Mouse (Mus musculus) gastrocnemius, adult 8-10 months (tissue): ENCODE data around the gene Hivep2. TPM values are rescaled to one million over a fixed set of nuclear protein-coding genes. Genes with fewer than 3 reads are reported as not detected.

Experiments
- DNase-seq, 2 experiments: peaks; one replicate each; pipeline ENCODE4 v3.0.0; 2022; ENCODE audit warnings: low spot score in 2 of 2
- total RNA-seq, 4 experiments: library from RNA; stranded (reverse); gene quantifications; 2 replicates each; pipeline ENCODE4 v1.2.4; 2022

The Hivep2 gene
- total RNA-seq, 4 experiments from 2014 or later, result 41.4 to 60.4 (median 54.1) TPM

GRCm38 (mm10) chr10:14076880-14077279 is 111.0 kb downstream of the Hivep2 start:
- DNase-seq, result no peak

- no peak for DNase-seq
These were observed 115.0 kb downstream of the Hivep2 start for GRCm38 (mm10) chr10:14080830-14081229.

- DNase-seq, result no peak
These were observed 115.9 kb downstream of the Hivep2 start for GRCm38 (mm10) chr10:14081824-14082223.

GRCm38 (mm10) chr10:14082275-14082674 is 116.4 kb downstream of the Hivep2 start:
- DNase-seq, result no peak

- no peak for DNase-seq
These were observed 119.4 kb downstream of the Hivep2 start for GRCm38 (mm10) chr10:14085241-14085659.

- DNase-seq, result no peak
These were observed 120.1 kb downstream of the Hivep2 start for GRCm38 (mm10) chr10:14085882-14086515.

GRCm38 (mm10) chr10:14087316-14087715 is 121.4 kb downstream of the Hivep2 start:
- no peak for DNase-seq

GRCm38 (mm10) chr10:14089488-14089887 is 123.6 kb downstream of the Hivep2 start:
- DNase-seq, result no peak

DNA sequence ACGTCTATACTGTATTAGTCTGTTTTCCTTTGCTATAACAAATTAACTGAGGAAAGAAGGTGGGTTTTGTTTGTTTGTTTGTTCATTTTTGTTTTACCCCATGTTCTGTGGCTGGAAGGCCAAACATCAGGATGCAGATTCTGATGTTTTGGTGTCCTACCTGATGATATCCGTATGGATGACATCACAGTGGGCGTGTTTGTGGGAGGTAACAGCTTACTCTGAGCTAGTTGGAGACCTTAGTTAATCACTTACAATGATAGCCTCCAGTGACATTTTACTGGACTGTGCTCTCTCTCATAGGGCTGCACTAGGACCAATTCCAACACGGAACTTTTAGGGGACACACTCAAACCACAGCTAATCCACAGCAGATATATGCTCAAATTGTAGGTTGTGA is 128.2 kb downstream of the Hivep2 start:
- no peak for DNase-seq

DNA sequence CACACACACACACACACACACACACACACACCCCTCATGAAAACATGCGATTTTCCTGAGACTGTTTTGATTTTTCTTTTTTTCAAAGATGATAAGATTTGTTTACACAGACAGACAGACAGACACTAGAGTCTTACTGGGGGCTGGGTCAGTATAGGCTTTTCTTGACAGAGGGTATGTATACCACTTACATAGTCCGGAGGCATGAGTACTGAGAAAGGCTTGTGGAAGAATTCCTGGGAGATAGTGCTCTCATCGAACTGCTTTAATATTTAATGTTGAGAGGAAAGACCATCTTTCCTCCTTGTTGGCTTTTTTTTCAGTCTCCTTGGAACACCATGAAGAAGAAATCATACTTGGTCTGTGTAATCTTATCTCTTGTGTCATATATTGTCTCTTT is 130.2 kb downstream of the Hivep2 start:
- no peak for DNase-seq

DNA sequence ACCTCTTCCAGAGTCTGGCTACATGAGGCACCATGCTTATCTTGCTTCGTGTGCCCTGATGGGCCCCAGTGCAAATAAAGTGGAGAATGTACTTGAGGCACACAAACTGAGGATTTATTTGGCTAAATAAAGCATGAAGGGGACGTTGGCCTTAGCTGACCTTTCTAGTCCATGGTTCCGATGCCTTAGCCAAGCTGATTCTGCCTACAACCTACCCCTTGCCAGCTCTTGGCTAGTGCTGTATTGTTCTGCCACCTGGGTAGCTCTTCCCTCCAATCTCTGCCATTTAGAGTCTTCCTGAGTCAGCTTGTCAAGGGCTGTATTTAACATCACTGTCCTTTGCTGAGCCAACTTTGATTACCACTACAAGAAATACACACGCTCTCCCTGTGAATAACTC is 133.3 kb downstream of the Hivep2 start:
- no peak for DNase-seq

GRCm38 (mm10) chr10:14100041-14100440 is 134.2 kb downstream of the Hivep2 start:
- DNase-seq, result peak in 1 of 2 experiments; percentile 41

- DNase-seq, result no peak
These were observed 135.0 kb downstream of the Hivep2 start for GRCm38 (mm10) chr10:14100847-14101246.

GRCm38 (mm10) chr10:14101966-14102365 is 136.1 kb downstream of the Hivep2 start:
- DNase-seq, result no peak

DNA sequence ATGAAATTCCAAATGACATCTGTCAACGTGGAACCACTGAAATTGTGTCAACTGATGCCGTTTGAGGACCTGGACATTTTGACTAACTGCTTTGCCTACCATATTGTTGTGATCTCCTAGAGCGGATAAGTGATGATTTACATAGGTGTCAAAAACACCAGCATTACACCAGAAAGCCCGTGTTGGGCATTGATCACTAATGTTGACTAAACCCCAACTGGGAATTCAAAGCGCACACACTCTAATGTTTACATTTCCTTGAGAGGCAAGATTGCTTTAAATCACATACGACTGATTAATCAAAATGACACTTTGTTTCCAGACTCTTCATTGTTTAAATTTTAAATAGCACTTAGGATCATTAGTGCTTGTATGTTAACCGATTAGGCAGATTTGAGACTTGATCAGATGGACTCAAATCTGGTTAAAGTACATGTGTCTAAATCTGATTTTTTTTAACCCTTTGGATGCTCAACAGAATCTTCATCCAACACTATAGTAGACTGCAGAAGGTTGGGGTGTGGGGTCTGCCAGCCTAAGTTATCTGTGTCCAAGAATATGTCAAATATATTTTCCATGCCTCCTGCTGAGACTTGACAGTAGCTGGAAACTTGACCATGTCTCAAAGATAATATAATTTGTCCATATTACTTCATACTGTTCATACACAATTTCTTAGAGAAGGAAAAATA is 142.3 kb downstream of the Hivep2 start:
- no peak for DNase-seq

- no peak for DNase-seq
These were observed 150.0 kb downstream of the Hivep2 start for GRCm38 (mm10) chr10:14115846-14116245.

- DNase-seq, result no peak
These were observed 151.1 kb downstream of the Hivep2 start for GRCm38 (mm10) chr10:14116978-14117377.

GRCm38 (mm10) chr10:14119201-14119600 is 153.3 kb downstream of the Hivep2 start:
- no peak for DNase-seq

- DNase-seq, result no peak
These were observed 154.6 kb downstream of the Hivep2 start for GRCm38 (mm10) chr10:14120512-14120911.

DNA sequence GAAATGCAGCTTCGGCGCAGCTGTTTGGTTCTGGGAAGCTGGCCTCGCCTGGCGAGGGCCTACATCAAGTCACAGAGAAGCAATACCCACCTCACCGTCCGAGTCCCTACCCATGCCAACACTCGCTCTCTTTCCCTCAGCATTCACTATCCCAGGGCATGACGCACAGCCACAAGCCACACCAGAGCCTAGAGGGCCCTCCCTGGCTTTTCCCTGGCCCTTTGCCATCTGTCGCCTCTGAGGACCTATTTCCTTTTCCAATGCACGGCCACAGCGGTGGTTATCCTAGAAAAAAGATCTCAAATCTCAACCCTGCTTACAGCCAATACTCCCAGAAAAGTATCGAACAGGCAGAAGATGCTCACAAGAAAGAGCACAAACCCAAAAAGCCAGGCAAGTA is 162.0 kb downstream of the Hivep2 start:
- DNase-seq, result no peak

GRCm38 (mm10) chr10:14130270-14130669 is 164.4 kb downstream of the Hivep2 start:
- no peak for DNase-seq

DNA sequence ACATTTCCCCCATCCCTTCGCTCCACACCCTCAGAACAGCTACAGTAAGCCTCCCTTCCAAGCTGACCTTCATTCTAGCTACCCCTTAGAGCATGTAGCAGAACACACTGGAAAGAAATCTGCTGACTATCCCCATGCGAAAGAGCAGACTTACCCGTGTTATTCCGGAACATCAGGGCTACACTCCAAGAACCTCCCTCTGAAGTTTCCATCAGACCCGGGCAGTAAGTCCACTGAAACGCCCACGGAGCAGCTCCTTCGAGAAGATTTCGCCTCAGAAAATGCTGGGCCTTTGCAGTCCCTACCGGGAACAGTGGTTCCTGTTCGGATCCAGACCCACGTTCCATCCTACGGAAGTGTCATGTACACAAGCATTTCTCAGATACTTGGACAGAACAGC is 165.4 kb downstream of the Hivep2 start:
- DNase-seq, result peak in 1 of 2 experiments; percentile 18

DNA sequence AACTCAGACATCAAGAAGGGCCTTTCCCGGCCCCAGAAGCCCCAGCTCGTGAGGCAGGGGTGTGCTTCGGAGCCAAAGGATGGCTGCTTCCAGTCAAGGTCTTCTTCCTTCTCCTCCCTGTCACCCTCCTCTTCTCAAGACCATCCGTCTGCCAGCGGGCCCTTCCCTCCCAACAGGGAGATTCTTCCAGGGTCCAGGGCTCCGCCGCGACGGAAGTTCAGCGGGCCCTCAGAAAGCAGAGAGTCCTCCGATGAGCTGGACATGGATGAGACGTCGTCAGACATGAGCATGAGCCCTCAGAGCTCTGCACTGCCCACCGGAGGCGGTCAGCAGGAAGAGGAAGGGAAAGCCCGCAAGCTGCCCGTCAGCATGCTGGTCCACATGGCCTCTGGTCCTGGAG is 166.2 kb downstream of the Hivep2 start:
- DNase-seq, result no peak
